Mouse (Mus musculus) liver, embryonic 14.5 days (tissue): ENCODE data around the gene Pip5k1c.

Experiments
- CTCF ChIP-seq: IDR thresholded peaks from 2 replicates; pipeline ENCODE4 v1.5.1; 2016; ENCODE audit warnings: antibody characterized with exemption, low read depth, control low read depth
- EP300 ChIP-seq: IDR thresholded peaks from 2 replicates; pipeline ENCODE4 v1.6.1; 2016; ENCODE audit warnings: antibody characterized with exemption, low read depth

GRCm38 (mm10) chr10:81322444-81322843, 29.7 kb downstream of the Pip5k1c start:
- no peak for TF ChIP-seq CTCF
- no peak for TF ChIP-seq EP300
